Mouse (Mus musculus): ENCODE measurements around the gene Zfhx3. TPM values are rescaled to one million over a fixed set of nuclear protein-coding genes. Genes with fewer than 3 reads are reported as not detected.

The Zfhx3 gene
- polyA plus RNA-seq, 1 experiment, result 4.7 TPM

DNA sequence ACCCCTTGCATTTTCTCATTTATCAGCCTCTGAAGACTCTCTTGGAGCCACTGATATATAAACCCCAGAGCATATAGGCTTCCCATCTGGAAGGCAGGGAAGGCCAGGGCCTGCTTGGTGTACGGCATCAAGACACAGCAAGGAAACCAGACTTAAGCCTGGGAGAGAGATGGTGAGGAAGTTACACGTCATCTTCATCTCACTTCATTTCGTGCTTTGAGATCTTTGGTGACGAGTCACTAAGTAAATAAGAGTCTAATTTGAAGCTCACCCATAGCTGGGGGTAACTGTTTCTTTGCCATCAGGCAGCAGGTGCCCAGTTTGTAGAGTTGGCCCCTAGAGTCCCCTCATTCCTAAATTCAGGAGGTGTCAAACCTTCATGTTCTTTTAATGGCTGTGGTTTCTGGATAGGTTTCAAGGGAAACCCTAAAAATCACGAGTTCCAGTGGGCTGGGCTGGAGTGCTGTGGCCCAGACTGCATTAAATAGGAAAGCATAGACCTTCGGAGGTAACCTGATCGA lies 773.9 kb downstream of the Zfhx3 start:
- no peak for DNase-seq (ENCODE audit: low spot score)

DNA sequence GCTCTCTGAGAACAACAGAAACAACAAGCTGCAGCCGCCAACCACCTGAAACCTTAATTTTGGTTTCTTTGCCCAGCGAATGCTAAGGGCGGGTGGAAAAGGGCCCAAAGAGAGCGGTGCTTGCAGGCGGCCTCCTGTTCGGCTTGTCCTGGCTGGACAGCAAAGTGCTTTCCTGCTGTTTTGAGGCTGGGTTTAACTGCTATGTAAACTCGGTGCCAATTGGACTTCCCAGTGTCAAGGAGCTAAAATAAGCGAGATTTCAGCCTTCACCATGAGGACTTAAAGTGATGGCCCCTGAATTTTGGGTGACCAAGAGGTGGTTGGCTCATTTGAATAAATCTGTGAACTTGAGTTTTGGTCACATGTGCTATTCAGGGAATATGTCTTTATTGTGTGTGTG lies 775.1 kb downstream of the Zfhx3 start:
- DNase-seq (ENCODE audit: low spot score), result no peak

DNA sequence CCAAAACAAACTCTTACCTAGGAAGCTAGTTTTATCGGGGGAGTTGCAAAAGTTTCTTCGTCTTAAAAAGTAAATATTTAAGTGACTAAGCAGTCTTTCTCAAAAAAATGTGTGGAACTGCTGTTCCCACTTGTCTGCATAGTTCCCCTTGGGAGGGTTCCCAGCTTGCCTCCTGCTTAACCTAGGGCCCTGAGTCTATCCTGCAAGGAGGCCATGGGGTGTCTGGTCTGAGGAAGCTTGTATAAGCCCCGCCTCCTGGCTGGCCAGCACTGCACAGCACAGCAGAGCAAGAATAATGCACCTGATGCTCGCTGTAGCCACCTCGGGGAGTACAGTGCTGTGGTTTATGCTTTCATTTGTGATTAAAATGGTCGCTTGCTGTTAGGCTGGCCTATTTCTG lies 775.6 kb downstream of the Zfhx3 start:
- no peak for DNase-seq (ENCODE audit: low spot score)

DNA sequence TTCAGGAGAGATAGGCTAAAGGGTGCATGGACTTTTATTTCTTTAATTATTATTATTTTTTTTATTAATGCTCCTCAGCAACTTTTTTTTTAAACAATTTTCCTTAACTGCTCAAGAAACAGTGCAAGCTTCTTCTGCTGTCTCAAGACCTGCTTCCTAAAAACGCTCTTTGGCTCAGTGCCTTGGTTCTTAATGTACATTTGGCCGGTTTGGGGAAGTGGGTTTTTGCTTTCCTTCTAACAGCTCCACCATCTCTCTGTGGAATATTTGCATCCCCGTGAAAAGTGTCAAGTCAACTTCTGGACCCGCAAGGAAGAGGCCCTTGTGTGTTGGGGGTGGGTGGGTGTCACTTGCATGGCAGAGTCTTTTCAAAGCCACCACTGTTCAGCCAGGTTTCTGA lies 778.4 kb downstream of the Zfhx3 start:
- DNase-seq (ENCODE audit: low spot score), result no peak

DNA sequence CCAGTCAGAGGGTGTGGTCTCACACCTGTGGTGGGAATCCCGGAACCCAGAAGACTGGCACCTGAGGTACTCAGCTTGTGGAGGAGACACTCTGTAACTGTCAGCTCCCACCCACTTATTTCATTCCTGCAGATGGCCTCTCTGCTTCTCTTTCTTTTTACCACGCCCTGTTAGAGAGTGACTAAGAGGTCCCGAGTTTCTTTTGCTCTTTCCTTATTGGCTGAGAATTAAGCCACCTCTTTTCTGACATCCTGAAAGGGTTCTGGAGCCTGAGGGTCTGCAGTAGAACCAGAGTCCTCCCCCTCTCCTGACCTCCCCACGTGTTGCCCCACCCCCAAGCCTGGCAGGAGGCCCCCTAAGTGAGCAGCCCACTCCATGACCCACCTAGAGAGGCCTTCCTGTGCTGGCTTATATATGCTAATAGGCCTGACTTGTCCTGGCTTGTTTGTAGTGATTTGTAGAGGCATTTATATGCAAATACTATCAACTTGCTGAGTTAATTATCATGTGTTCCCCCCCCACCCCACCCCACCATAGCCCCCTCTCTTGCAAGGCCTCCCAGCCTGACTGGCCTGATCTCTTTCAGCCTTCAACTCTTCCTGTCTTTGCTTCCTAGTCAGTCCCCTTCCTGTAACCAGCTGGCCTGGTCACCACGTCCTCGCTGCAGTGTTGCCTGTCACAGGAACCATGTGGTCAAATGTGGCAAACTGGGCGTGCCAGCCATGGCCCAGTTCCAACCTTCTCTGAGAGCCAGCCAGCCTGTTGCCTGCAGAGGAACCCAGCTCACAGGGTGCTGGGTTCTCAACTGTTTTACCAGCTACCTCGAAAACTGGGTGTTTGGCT lies 780.4 kb downstream of the Zfhx3 start:
- DNase-seq (ENCODE audit: low spot score), result peak; percentile 65

DNA sequence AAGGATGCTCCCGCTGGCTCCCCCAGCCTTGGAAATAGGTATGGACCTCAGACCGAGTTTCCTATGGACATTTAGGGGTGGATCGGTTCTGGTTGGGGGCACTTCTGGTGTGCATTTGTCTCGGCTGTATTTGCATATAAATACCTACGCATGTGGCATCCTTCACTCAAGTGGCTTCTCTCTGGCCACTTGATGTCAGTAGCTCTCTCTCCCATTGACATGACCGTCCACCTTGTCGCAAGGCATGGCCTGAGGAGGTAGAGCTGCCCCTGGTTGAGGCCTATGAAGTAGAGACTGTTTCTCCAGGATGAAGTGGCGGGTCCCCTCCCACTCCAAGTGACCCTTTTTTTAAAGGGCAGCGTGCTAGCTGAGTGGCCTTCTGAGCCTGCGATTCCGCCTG lies 781.2 kb downstream of the Zfhx3 start:
- DNase-seq (ENCODE audit: low spot score), result no peak

DNA sequence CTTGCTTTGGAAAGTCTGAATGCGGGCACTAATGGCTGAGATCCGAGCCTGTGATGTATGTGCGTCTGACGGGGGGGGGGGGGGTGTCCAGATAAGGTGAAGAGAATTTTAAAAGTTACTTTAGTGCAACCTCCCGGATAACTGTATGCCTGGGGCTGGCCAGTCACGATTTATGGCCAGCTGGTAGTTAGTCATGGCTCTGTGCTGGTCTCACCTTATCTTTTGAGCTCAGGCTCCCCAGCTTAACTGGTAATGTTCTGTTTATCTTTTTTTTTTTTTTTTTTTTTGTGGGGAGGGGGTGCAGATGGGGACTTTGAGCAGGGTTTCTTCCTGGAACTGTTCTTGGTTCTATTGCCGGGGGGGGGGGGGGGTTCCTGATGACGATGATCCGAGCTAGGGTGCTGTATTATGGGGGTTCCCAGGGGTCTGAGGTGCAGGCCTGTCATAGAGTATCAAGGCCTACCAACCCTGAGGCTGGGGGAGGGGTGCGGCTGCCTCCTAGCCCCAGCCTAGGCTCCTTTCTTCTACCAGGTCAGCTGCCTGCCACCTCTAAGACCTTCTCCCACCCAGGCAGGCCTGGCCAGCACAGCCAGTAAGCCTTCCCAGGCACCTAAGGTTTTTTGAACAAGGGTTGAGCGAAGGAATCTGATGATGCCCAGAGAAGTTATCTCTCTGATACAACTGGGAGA lies 782.5 kb downstream of the Zfhx3 start:
- DNase-seq (ENCODE audit: low spot score), result no peak

DNA sequence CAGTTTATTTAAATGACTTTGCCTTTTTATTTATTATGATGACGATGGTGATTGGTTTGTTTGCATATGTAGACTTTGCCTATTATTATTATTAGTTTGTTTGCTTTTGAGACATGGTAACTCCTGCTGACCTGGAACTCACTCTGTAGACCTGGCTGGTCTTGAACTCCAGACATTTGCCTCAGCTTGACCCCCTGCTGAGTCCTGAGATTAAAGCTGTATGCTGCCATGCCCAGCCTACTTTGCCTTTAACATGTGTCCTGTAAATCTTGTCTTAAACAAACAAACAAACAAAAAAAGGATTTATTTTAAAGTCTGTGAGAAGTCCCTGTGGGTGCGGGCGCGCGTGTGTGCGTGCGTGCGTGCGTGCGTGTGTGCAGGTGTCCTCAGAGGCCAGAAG lies 783.2 kb downstream of the Zfhx3 start:
- DNase-seq (ENCODE audit: low spot score), result no peak

DNA sequence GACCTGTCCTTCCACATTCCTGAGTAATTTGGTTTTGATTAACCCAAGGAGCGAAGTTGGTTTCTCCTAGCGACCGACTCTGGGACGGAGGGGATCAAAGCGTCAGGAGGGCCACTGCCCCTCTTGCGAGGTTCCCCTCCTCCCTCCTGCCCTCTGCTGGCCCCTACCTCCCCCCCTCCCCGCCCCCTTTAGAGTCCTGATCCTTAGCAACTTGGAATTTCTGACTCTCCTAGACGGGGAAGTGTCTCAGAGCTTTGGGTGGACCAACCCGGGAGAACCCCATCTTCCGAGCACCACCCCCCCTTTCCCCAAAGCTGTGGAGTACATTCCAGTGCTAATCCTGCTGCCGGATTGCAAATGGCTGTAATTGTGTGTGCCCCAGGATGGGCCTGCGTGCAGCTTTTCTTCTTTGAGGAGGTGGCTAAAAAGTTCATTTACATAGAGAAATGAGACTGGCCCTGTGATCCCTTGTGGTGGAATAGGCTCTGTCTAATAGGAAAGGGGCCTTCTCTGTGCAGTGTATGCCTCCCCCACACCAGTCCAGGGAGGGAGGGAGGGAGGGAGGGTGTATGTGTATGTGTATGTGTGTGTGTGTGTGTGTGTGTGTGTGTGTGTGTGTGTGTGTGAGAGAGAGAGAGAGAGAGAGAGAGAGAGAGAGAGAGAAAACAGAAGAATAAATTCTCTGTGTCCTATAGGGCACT lies 784.2 kb downstream of the Zfhx3 start:
- DNase-seq (ENCODE audit: low spot score), result no peak

DNA sequence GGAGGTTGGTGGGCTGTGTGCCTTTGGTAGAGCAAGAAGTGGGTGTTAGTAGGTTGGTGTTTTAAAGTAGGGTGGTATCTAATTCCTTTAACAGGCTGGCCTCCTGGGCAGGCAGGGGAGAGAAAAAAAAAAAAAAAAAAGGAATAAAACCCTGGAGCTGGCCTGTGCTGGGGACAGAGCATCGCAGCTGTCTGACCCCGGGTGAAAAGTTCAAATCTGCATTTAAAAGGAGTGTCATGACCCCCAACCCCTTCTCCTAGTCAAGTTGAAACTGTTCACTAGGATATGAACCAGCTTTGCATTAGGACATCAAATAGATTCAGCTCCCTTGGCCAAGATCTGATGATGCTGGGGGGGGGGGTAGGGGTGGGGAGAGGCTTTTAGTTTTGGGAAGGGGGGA lies 786.7 kb downstream of the Zfhx3 start:
- no peak for DNase-seq (ENCODE audit: low spot score)

DNA sequence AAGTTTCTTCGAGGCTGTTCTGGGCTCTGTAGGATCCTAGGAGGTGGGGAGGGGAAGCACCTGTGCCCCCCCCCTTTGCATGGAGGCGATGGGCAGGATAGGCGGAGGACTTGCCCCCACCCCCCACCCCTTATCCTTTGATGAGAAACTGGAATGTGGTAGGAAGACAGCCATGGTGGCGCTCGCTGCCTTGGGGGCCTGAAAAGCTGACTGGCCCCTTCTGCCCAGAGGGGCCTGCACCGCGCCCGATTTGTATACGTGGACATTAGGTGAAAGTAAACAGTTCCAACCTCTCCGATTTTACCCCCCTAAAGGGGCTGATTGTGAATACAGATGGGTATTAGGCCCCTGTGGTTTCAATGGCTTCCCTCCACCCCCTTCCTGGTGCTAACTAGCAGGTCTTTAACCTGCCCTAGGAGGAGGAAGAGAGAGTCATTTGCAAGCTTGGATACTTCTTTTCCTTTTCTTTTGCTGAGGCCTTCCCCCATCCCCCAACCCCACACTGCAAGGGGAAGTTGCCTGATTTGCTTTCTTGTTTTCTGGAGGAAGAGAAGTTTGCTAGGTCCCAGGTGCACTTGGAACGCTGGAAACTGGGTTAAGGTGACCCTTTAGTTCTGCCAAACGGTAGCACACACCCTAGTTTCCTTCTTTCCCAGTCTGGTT lies 787.4 kb downstream of the Zfhx3 start:
- DNase-seq (ENCODE audit: low spot score), result no peak

DNA sequence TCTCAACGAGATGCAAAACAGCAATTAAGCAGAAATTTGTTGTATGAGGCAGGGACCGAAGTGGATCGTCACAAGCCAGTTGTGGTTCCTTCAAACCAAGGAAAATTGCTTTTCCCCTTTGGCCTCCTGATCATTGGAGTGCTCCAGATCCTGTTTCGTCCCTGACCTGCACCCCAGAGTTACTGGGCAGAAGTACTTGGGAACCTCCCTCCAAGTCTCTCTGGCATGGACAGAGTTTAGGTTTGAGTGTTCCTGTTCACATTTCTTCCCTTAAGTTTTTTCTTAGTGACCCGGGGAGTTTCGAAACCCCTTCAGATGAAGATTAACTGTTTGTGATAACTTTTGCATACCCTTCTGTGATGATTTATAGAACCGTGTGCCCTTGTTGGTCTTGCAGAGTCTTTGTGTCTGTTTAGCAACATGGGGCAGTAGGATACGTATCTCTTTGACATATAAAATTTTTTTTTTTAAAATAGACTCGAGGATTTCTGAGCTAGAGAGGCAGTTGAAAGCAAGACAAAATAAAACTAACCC lies 788.5 kb downstream of the Zfhx3 start:
- DNase-seq (ENCODE audit: low spot score), result no peak

DNA sequence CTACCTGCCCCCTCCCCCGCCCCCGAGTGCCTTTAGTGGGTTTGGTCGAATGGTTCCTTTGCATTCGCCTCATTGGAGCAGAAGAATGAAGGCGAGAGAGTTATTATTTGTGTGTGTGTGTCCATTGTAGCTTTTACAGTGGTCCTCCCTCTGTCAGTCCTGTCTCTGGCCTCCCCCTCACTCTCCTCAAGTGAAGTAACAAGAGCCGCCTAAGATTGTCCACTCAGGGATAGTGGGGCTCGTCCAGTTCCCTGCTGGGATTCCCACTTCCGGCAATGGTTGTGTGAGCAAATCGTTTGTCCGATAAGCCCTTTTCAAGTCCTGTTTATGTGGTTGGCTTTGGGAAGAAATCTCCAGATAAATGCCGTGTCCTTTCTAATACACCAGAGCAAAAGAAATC lies 790.1 kb downstream of the Zfhx3 start:
- DNase-seq (ENCODE audit: low spot score), result no peak

DNA sequence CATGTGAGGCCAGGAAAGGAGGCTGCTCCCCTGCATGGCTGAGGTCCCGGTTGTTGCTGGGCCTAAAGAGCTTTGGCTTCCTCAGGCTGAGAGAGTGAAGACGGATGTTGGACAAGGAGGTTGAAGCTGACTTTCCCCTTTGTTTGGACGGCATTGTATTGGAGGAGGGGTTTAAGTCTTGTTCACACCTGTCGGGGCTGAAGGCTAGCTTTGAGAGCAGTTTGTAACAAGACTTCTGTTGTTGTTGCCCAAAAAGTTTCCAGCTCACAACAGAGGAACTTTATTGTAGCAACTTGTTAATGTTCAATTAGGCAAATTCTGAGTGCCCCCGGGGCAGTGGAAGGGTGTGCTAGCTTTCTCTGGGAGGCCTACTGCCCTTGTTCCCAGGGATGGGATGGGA lies 790.9 kb downstream of the Zfhx3 start:
- no peak for DNase-seq (ENCODE audit: low spot score)

DNA sequence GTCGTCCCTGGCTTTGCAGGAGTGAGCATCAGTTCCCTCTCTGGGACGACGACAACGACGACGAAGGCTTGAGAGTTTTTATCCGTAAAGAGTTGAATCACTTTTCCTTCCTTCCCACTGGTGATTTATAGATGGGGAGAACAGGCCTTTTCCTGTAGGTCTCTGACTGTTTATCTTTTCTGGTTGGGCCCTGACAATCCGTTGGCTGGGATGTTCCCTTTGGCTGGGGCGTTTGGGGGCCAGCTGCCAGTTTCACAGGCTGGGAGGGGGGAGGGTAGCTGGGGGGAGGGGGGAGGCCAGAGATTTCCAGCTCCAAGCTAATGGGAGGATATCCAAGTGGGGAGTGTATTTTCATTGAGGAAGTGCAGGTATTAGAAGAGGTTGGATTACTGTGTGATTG lies 794.0 kb downstream of the Zfhx3 start:
- no peak for DNase-seq (ENCODE audit: low spot score)

DNA sequence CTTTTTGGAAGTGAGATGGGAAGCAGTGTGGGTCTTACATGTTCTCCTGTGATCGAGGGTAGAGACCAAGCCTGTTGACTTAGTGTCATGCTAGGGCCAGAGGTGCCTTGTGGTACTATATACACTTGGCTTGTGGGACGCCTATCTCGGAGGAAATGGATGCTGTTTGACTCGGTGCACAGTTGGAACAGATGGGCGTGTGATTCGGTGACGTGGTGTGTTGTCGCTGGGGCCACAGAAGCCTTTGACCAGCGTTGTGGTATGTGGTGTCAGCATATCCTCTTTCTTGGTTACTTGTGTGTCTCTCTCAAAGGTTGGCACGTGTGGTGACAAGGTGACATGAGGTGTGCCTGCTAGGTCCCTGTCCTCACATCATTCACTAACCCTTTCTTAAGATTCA lies 795.7 kb downstream of the Zfhx3 start:
- no peak for DNase-seq (ENCODE audit: low spot score)

DNA sequence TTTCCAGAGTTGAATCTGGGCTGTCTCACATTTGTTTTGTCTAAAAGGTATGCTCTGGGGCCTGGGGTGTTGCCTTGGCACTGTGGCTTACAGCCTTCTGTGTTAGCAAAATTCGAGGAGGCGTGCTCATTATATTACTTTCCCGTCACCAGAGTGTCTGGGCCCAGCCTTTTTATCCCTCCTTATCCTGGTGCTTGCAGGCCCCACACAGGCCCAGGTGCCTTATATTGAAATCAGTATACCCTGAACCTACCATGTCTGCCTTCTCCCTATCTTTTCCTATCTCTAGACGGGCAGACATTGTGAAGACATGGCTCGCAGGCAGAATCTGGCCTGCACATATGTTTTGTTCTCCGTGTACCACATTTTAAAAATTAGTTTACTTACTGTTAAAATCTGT lies 797.1 kb downstream of the Zfhx3 start:
- DNase-seq (ENCODE audit: low spot score), result no peak

DNA sequence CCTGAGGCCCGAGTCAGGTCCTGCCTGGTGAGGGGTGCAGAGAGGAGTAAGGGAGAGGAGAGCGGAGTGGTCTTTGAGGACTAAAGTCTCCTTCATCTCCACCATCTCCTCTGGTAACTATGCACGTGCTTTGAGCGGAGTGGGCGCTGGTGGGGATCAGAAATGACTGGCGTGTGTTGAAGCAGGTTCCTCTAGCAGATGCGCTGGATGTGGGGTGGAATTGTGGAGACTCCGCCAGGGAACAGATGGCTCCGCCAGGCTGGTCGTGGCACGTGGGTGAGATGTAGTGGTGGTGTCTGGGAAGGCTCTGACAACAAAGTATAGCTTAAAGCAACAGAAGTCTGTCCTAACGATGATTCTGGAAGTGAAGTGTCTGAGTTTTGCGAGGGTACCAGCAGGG lies 798.0 kb downstream of the Zfhx3 start:
- no peak for DNase-seq (ENCODE audit: low spot score)

DNA sequence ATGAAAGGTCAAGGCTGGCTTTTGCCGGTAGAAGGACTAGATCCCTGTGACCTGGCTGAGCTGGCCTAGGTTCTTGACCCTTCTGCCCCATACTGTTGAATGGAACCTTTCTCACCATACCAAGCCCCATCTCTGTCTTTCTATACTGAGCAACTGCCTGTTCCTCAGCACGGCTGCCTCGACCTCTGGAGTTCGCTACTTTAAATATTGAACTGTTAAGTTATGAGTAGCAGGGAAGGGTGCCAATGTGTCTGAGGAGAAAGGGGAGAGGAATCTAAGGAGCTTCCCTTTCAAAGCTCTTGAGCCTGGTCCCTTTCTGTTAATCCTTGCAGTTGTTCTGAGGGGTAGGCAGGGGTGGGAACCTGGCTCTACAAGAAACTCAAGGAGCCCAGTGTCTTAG lies 799.2 kb downstream of the Zfhx3 start:
- no peak for DNase-seq (ENCODE audit: low spot score)

DNA sequence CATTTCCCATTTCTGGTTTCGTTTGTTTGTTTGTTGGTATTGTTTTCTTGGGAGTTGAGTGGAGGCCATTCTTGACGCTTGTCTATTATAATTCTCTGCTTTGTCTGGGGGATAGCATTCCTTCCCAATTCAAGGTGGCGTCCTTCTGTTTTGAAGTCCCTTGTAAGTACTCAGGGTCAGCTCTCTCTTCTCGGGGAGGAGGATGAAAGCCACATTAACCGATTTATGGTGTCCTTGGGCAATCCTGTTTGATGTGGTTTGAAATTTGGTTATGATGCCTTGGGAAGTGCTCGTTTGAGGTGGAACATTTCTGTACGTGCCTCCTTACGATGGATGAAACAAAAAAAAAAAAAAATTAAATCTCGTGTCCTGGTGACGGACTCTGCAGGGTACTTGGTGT lies 800.0 kb downstream of the Zfhx3 start:
- DNase-seq (ENCODE audit: low spot score), result no peak

DNA sequence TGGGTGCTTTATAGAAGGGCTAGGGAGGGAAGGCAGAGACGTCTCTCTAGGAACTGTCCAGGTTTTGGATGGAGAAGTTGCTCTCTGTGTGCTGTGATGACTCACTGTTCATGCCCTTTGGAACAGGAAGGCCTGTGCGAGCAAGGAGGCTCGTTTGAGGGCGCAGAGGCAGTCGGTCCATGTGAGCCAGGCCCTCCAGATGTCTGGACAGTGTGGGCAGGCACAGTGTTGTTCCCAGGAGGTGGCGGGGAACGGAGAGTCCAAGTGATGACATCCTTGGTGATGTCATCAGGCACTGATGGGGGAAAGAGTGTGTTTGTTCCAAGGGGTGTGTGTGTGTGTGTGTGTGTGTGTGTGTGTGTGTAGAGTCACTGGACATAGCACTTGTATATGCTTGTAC lies 800.8 kb downstream of the Zfhx3 start:
- no peak for DNase-seq (ENCODE audit: low spot score)

DNA sequence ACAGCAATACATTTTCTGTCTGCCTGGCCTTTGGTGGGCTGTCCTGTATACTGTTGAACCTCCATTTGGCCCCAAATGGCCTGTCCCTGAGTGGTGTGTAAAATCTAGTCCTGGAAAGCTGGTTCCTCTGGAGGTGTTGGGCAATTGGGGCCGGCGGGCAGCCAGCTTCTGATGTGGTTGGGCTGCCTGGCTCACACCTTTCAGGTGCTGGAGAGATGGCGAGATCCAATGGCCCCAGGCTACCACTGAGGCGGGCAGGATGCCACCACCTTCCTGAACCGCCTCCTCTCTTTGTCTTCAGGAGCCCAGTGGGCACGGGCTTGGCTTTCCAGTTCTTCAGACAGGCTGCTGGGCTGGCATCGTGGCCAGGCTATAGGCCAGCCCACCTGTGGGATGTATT lies 803.1 kb downstream of the Zfhx3 start:
- no peak for DNase-seq (ENCODE audit: low spot score)

Measured in urinary bladder, adult 2 months (tissue).